Mouse (Mus musculus): ENCODE results near the gene Vmn1r176.
"Not testable (repeated sequence)": the region's sequence is repeated elsewhere in the genome, so short reads cannot be mapped to it uniquely, and the experiment has no call there.

DNA sequence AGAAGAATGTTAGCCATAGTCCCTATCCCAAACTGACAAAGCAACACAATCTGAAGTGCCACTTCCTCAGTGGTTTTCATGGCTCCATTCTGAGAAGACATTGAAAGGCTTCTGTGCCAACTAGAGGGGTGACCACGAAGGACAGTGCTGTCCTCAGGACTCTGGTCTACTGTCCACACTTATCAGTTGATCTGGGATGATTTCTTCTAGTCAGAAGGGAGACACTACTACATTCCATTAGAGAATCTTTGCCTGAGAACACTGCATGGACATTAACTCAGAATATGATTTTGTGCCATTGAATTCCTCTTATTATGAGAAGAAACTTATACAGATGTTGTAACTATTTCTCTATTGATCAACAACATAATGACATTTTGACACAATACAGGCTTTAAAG lies 29.2 kb upstream of the Vmn1r176 start, which contains the start of gene Vmn1r177:
- TF ChIP-seq CTCF (IDR thresholded peaks at IDR 0.05; ENCODE audit: borderline replicate concordance, insufficient read depth, low read length); POLR2A (IDR thresholded peaks at IDR 0.05; ENCODE audit: low read depth, low read length): not testable (repeated sequence)

Data from embryonic fibroblast, embryonic 13.5 days (primary cell).